Mouse (Mus musculus): Measurements from ENCODE around the gene Skint7.
"Not testable (repeated sequence)": the region's sequence is repeated elsewhere in the genome, so short reads cannot be mapped to it uniquely, and the experiment has no call there.

Gene Skint7

GRCm38 (mm10) chr4:111972623-111973022 lies at the start of gene Skint7:
Gene Skint7 (plus strand): TSS chr4:111972923.
- DNase-seq (ENCODE audit: low read depth, low spot score), result no peak

DNA sequence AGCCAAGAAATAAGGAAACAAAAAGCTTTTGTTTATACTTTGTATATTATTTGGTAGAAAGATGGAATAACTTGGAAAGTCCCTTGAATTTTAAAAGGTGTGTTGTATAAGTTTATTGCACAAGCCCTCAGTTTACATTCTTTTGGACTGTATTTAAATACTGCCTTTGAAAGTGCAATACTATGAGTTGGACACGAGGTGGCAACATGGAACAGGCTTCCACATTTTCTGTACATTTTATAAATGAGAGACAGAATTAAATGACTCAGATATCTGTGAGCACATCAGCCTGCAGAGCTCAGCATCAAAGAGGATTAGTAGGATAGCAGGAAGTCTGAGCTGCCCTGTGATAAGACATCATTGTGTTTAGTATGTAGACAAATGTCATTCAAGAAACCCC lies 11.4 kb upstream of the Skint7 start:
- no peak for DNase-seq (ENCODE audit: low read depth, low spot score)

- not testable (repeated sequence) for DNase-seq (ENCODE audit: low read depth, low spot score)
These were observed 9.5 kb upstream of the Skint7 start for GRCm38 (mm10) chr4:111963241-111963640.

DNA sequence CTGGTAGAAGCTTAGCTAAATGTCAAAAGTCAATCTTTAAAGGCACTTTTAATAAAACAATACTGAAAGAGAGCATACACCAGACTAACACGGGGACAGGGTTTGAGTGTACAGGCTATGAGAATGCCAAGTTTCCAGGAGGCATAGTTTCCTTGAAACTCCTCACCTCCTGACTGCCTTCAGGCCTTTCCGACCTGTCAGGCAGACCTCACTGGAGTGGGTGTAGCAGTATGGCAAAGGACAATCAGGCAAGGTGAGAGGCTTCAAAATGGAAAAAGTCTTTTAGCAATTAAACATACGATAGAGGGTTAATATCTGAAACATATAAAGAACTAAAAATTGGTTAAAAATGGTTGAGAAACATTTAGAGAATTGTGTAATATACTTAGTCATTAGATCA lies 9.1 kb upstream of the Skint7 start:
- no peak for DNase-seq (ENCODE audit: low read depth, low spot score)

DNA sequence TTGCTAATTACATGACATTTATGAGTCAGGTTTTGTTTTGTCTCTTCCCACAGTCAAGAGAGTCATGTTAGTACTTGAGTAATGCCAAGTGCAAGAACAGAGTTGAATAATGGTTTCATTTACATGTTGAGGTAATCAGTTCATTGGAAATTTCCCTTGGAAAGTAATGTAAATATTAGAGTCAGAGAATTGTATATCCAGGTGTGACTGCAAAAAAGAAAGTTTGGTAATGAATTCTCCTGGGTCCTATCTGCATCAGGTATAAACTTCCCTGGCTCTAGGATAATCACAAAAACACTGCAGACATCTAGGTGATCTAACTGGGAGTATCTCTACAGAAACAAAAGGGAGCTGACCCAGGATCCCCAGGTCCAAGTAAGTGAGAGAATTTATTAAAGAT lies 33.2 kb downstream of the Skint7 start, which contains the start of gene Skint1:
Skint1 (plus strand) TSS at position 301 of the 400 bp plus-strand sequence.
- no peak for DNase-seq (ENCODE audit: low read depth, low spot score)

Data from c-Kit-negative CD71-positive TER-119-positive erythroid progenitor cells, embryonic 14.5 days (primary cell).